Mouse (Mus musculus) frontal cortex, postnatal 36 days (tissue): ENCODE measurements around the gene Stx19.

Source experiments
- DNase-seq, 2 experiments: peaks; one replicate each; pipeline ENCODE4 v3.0.0; 2022; ENCODE audit warnings: low spot score in 2 of 2

The Stx19 gene

GRCm38 (mm10) chr16:62814491-62814890 is at the start of gene Stx19:
Gene Stx19 (plus strand): TSS chr16:62814676.
- DNase-seq: no peak

- peak in 1 of 2 experiments; percentile 23 for DNase-seq
These were observed 41.0 kb upstream of the Stx19 start for GRCm38 (mm10) chr16:62773462-62773861.

- DNase-seq: peak; percentile 12 to 22
These were observed 38.4 kb upstream of the Stx19 start for GRCm38 (mm10) chr16:62776034-62776433.

GRCm38 (mm10) chr16:62778282-62778681 is 36.2 kb upstream of the Stx19 start:
- no peak for DNase-seq

GRCm38 (mm10) chr16:62782229-62782628 is 32.2 kb upstream of the Stx19 start:
- DNase-seq: no peak

- DNase-seq: peak; percentile 85 to 93
These were observed 27.7 kb upstream of the Stx19 start, which contains the start of gene Nsun3 for GRCm38 (mm10) chr16:62786621-62787331. Gene Nsun3 (minus strand): TSS chr16:62786818.

GRCm38 (mm10) chr16:62796608-62797007 is 17.9 kb upstream of the Stx19 start:
- no peak for DNase-seq

- no peak for DNase-seq
These were observed 15.7 kb upstream of the Stx19 start for GRCm38 (mm10) chr16:62798808-62799207.

GRCm38 (mm10) chr16:62799426-62799825 is 15.1 kb upstream of the Stx19 start:
- no peak for DNase-seq

GRCm38 (mm10) chr16:62799839-62800238 is 14.6 kb upstream of the Stx19 start:
- no peak for DNase-seq

GRCm38 (mm10) chr16:62804621-62805020 is 9.9 kb upstream of the Stx19 start:
- DNase-seq: no peak

GRCm38 (mm10) chr16:62807249-62807979 is 7.1 kb upstream of the Stx19 start:
- no peak for DNase-seq

- no peak for DNase-seq
These were observed 3.6 kb upstream of the Stx19 start for GRCm38 (mm10) chr16:62810855-62811254.

GRCm38 (mm10) chr16:62813790-62814189 is 686 bp upstream of the Stx19 start:
- DNase-seq: no peak

GRCm38 (mm10) chr16:62822472-62822871 is 8.0 kb downstream of the Stx19 start:
- peak in 1 of 2 experiments; percentile 48 for DNase-seq

- DNase-seq: no peak
These were observed 11.9 kb downstream of the Stx19 start for GRCm38 (mm10) chr16:62826156-62827001.

- no peak for DNase-seq
These were observed 17.6 kb downstream of the Stx19 start for GRCm38 (mm10) chr16:62832027-62832426.

GRCm38 (mm10) chr16:62832481-62832880 is 18.0 kb downstream of the Stx19 start:
- no peak for DNase-seq

- no peak for DNase-seq
These were observed 19.7 kb downstream of the Stx19 start for GRCm38 (mm10) chr16:62834016-62834735.

GRCm38 (mm10) chr16:62845341-62845740 is 30.9 kb downstream of the Stx19 start:
- no peak for DNase-seq
